Mouse (Mus musculus): ENCODE results near the gene Grin3a. TPM values are rescaled to one million over a fixed set of nuclear protein-coding genes. Genes with fewer than 3 reads are reported as not detected.
"Not testable (repeated sequence)": the region's sequence is repeated elsewhere in the genome, so short reads cannot be mapped to it uniquely, and the experiment has no call there.

The Grin3a gene
- total and polyA plus RNA-seq, 2 experiments = not detected

- H3K27me3 ChIP-seq (ENCODE audit: control insufficient read depth, insufficient read depth, low read length) = no peaks in the 10 kb centered on the region
- no peak overlapping the region for H3K4me3 ChIP-seq (ENCODE audit: insufficient read depth, low read depth, low read length)
- no peak for TF ChIP-seq CTCF (IDR thresholded peaks at IDR 0.05; ENCODE audit: low read depth, low read length)
- no peak for TF ChIP-seq POLR2A (IDR thresholded peaks at IDR 0.05; ENCODE audit: extremely low read depth, insufficient read depth, low read length)
- H3K27ac ChIP-seq (replicated peaks; ENCODE audit: insufficient read depth, low read depth, low read length) = no peak overlapping the region
- no peaks in the 10 kb centered on the region for H3K79me2 ChIP-seq (ENCODE audit: control insufficient read depth, insufficient read depth, low read length)
- no peaks in the 10 kb centered on the region for H3K36me3 ChIP-seq (ENCODE audit: control insufficient read depth, insufficient read depth, low read length)
- no peaks in the 10 kb centered on the region for H3K4me1 ChIP-seq (ENCODE audit: control insufficient read depth, insufficient read depth, low read length)
- WGBS = 24% methylated on average over 4 of the region's 4 CpGs
- no peak for DNase-seq (ENCODE audit: extremely low read depth, low read depth, low spot score)
- no peak overlapping the region for H3K9ac ChIP-seq (ENCODE audit: low read depth, low read length)
These were observed 221.6 kb downstream of the Grin3a start for GRCm38 (mm10) chr4:49623916-49624315.

GRCm38 (mm10) chr4:49622272-49622671 lies 223.3 kb downstream of the Grin3a start:
- Histone ChIP-seq H3K27me3 (ENCODE audit: control insufficient read depth, insufficient read depth, low read length) (no peaks in the 10 kb centered on the region), H3K36me3 (ENCODE audit: control insufficient read depth, insufficient read depth, low read length) (no peaks in the 10 kb centered on the region), H3K27ac (replicated peaks; ENCODE audit: insufficient read depth, low read depth, low read length) (no peak overlapping the region), H3K79me2 (ENCODE audit: control insufficient read depth, insufficient read depth, low read length) (no peaks in the 10 kb centered on the region), H3K4me3 (ENCODE audit: insufficient read depth, low read depth, low read length) (no peak overlapping the region), H3K4me1 (ENCODE audit: control insufficient read depth, insufficient read depth, low read length) (no peaks in the 10 kb centered on the region), H3K9ac (ENCODE audit: low read depth, low read length) (no peak overlapping the region)
- 88% methylated on average over 2 of the region's 2 CpGs for WGBS
- TF ChIP-seq CTCF (IDR thresholded peaks at IDR 0.05; ENCODE audit: low read depth, low read length) (no peak), POLR2A (IDR thresholded peaks at IDR 0.05; ENCODE audit: extremely low read depth, insufficient read depth, low read length) (no peak)
- DNase-seq (ENCODE audit: extremely low read depth, low read depth, low spot score) = no peak

- not testable (repeated sequence) for H3K79me2 ChIP-seq (ENCODE audit: control insufficient read depth, insufficient read depth, low read length); H3K4me3 ChIP-seq (ENCODE audit: insufficient read depth, low read depth, low read length); H3K4me1 ChIP-seq (ENCODE audit: control insufficient read depth, insufficient read depth, low read length); H3K27me3 ChIP-seq (ENCODE audit: control insufficient read depth, insufficient read depth, low read length); H3K9ac ChIP-seq (ENCODE audit: low read depth, low read length); DNase-seq (ENCODE audit: extremely low read depth, low read depth, low spot score); H3K36me3 ChIP-seq (ENCODE audit: control insufficient read depth, insufficient read depth, low read length); H3K27ac ChIP-seq (replicated peaks; ENCODE audit: insufficient read depth, low read depth, low read length)
- 84% methylated on average over 7 of the region's 7 CpGs for WGBS
These were observed 225.7 kb downstream of the Grin3a start for GRCm38 (mm10) chr4:49619861-49620260.

GRCm38 (mm10) chr4:49616924-49617323 lies 228.6 kb downstream of the Grin3a start:
- TF ChIP-seq CTCF (IDR thresholded peaks at IDR 0.05; ENCODE audit: low read depth, low read length) (no peak), POLR2A (IDR thresholded peaks at IDR 0.05; ENCODE audit: extremely low read depth, insufficient read depth, low read length) (no peak)
- no peaks in the 10 kb centered on the region for H3K36me3 ChIP-seq (ENCODE audit: control insufficient read depth, insufficient read depth, low read length)
- no peak overlapping the region for H3K27ac ChIP-seq (replicated peaks; ENCODE audit: insufficient read depth, low read depth, low read length)
- H3K4me1 ChIP-seq (ENCODE audit: control insufficient read depth, insufficient read depth, low read length) = no peaks in the 10 kb centered on the region
- no peaks in the 10 kb centered on the region for H3K27me3 ChIP-seq (ENCODE audit: control insufficient read depth, insufficient read depth, low read length)
- H3K4me3 ChIP-seq (ENCODE audit: insufficient read depth, low read depth, low read length) = no peak overlapping the region
- H3K79me2 ChIP-seq (ENCODE audit: control insufficient read depth, insufficient read depth, low read length) = no peaks in the 10 kb centered on the region
- WGBS = 89% methylated on average over 10 of the region's 10 CpGs
- no peak for DNase-seq (ENCODE audit: extremely low read depth, low read depth, low spot score)
- H3K9ac ChIP-seq (ENCODE audit: low read depth, low read length) = no peak overlapping the region

Other genes with a start within 250 kb of the Grin3a start
- 0.27 and 0.46 TPM in 2 replicates for gene Tmem246, start 247.9 kb downstream of the Grin3a start, total RNA-seq (2014; rRNA removed)
- gene Tmem246, start 247.9 kb downstream of the Grin3a start, polyA plus RNA-seq (2012; rRNA removed) = 0.51 and 0.59 TPM in 2 replicates
- 18.3 and 20.0 TPM in 2 replicates for gene Rnf20, start 213.7 kb downstream of the Grin3a start, total RNA-seq (2014; rRNA removed)
- gene Rnf20, start 213.7 kb downstream of the Grin3a start, polyA plus RNA-seq (2012; rRNA removed) = 8.5 and 8.7 TPM in 2 replicates
- gene Ppp3r2, start 163.7 kb downstream of the Grin3a start, total RNA-seq (2014; rRNA removed) = not detected in 2 replicates
- not detected in 2 replicates for gene Ppp3r2, start 163.7 kb downstream of the Grin3a start, polyA plus RNA-seq (2012; rRNA removed)